Mouse (Mus musculus) hindlimb bud, embryonic 11.5 days (tissue): ENCODE data around the gene Pipox.

Experiments used
- DNase-seq: peaks from one replicate; pipeline ENCODE4 v3.0.0-alpha.2; 2012; ENCODE audit warnings: low read depth, low spot score; ENCODE audit errors: extremely low spot score

The Pipox gene

DNA sequence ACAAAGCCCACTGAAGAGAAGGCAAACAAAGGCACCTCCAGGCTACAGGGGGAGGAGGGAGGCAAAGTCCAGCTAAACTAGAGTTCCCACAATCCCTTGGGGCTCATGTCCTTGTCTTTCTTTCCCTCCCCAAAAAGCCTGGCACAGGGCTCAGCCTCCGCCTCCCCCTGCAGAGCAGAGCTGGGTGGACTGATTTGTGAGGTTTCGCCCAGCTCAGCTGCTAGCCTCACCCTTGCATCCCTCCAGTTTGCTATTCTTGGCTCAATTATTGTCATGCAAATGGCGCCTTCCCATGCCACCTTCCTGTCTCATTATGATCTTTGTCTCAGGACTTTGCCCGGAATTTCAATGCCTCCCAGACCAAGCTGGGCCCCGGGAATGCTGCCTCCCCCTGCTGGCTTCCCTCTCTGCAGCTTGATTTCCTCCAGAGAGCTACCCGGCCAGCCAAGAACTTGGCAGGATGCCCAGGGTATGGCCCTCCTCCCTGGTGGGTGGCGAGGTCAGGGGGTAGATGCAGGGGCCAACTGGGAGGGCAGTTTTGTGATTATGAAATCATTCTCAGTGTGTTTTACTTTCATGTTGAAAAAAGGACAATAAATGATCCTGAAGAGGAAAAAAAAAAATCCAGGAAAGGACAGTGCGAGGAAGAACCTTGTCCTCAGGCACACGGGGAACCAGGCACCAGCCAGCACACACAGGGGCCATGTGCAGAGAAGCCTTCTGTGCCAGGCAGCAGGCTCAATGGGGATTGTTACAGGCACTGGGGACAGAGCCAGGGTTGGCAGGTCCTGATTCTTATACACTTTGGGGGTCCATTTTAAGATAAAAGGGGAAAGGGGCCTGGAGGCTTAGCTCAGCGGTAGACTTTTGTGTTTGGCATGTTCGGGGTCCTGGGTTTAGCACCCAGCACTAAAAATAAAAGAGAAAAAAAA lies at the start of gene Pipox:
Pipox (minus strand) TSS at position 310 of the 932 bp plus-strand sequence.
- no peak for DNase-seq

DNA sequence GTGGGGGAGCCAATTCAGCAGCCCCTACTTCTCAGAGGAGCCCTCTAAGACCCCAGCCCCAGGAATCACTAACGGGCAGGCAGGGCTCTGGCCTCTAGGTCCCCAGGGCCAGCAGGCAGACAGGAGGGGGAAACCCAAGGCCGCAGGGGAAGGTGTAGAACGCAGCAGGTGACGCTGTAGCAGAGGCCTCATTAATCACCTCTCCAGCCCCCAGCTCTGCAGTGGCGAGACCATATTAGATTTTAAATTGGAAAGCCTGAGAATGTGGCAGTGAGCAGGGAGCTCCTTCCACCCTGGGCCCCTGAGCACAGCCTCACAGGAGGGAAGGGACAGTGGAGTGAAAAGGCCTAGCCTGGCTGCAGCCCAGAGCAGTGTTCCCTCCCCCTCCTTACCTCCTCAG lies 48.3 kb upstream of the Pipox start:
- DNase-seq: no peak

- no peak for DNase-seq
These were observed 43.9 kb upstream of the Pipox start for GRCm38 (mm10) chr11:77937649-77938410.

GRCm38 (mm10) chr11:77936846-77937245 lies 43.0 kb upstream of the Pipox start:
- no peak for DNase-seq

GRCm38 (mm10) chr11:77934568-77935311 lies 40.8 kb upstream of the Pipox start:
- no peak for DNase-seq

DNA sequence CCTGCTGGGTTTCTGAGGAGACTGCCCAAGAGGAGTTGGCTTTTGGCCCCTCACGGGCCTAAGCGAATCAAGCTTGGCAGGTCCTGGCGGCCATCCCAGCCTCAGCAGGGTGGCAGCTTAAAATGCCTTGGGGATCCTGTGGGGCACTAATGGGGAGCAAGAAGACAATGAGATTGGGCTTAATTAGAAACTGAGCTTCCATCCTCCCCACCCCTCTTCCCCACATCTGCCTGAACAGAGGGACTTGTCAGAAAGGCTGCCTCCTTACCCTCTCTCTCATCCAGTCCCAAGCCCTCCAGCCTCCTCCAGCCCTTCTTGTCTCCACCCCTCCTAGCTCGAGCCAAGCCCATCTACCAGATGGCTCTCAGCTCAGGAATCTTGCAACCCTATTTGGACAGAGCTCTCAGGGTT lies 40.2 kb upstream of the Pipox start:
- no peak for DNase-seq

DNA sequence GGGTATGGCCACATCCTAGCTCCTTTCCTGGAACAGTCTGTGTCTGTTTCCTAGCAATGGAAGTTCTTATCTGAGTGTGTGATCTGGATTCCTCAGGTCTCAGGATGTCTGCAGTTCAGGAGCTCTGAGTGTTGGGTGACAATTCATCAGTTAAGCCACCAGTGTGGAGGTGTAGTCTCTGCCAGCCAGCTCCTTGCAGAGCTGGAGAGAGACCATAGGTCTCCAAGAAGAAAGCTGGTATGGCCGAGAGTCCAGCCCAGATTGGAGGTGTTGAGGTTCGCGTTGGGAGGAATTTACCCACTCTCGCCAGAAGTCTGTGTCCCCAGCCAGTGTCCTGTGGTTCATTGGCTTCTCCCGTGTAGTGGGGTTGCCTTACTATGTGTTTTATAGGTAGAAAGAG lies 38.7 kb upstream of the Pipox start:
- no peak for DNase-seq

- DNase-seq: no peak
These were observed 37.9 kb upstream of the Pipox start for GRCm38 (mm10) chr11:77931541-77932433.

DNA sequence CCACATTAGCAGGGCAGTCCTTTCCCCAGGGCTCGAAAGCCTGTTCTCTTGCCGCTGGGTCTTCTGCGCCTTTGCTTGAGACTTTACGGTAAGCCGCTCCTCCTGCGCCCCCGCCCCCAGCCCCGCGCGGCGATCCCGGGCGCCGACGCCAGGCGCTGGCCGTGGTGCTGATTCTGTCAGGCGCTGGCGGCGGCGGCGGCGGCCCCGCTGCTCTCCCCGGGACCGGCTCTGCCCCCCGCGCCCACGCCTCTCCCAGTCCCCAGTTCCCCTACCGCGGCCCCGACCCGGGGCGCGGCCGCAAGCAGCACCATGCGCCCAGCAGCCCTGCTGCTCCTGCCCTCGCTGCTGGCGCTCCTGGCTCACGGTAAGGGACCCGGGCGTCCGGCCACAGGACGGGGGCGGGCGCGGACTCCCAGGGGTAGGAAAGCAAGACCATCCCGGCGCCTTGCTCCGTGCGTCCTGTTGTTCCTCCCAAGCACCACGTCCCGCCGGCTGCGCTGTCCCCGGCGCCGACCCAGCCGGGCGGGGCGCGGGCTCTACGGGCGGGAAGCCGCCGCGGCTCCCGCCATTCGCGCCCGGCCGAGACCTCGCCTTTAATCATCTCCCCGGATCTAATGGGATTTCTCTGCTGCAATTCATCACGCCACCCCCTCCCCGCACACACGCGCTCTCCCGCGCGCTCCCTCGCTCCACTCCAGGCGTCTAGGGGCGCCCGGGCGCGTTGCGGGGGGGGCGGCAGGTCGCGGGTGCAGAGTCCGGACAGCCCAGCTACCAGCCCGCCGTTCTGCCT lies 37.0 kb upstream of the Pipox start, which contains the start of gene Sez6:
Sez6 (plus strand) TSS at position 50 of the 790 bp plus-strand sequence.
- no peak for DNase-seq

DNA sequence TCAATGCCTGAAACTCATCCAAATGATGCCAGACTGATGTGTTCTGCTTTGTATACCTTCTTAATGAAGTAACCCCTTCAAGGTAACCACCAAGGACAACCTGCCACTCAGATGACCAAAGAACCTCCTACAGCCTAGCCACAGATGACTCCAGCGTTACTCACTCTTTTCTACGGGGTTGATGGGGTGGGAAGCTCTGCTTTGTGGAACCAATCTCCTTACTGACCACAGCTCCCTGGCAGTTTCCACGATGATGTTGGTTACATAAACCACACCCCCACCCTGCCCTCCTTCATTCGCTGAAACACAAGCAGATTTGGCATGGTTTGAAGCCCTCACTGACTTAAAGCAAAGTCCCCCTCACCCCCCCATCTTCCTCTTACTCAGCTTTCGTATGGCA lies 33.9 kb upstream of the Pipox start:
- no peak for DNase-seq

DNA sequence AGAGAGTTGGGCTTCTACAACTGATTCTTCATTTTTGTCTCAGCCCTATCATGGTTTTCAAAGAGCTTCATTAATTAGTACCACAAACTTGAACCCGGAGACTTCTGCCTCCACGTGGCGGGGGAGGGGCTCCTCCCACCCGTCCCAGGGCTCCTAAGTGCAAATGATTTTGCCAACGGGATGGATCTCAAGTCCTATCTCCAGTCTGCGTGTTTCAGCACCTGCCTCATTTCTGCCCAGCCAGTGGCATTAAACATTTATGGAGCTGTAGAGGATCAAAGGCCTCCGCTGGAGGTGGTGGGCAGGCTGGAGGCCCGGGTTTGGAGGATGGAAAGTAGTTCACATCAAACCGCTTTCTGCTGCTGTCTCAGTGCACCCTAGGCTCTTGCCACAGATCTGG lies 32.8 kb upstream of the Pipox start:
- DNase-seq: no peak

GRCm38 (mm10) chr11:77925836-77926657 lies 32.2 kb upstream of the Pipox start:
- no peak for DNase-seq

GRCm38 (mm10) chr11:77923285-77923684 lies 29.4 kb upstream of the Pipox start:
- no peak for DNase-seq

- no peak for DNase-seq
These were observed 23.3 kb upstream of the Pipox start for GRCm38 (mm10) chr11:77917166-77917565.

DNA sequence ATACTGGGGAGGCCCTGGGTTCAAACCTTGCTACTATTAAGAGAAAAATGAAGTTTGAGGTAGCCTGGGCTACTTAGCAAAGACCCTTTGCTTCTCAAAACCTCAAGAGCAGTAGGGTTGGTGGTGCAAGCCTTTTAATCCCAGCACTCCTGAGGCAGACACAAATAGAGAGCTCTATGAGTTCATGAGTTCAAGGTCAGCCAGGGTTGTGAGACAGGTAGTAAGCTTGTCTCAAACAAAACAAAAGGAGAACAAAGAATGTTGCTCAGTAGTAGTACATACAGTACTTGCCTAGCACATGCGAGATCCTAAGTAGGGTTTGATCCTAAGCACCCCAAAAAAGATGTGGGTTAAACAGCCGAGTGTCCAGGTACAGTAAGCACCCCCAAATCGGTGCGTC lies 22.8 kb upstream of the Pipox start:
- no peak for DNase-seq

DNA sequence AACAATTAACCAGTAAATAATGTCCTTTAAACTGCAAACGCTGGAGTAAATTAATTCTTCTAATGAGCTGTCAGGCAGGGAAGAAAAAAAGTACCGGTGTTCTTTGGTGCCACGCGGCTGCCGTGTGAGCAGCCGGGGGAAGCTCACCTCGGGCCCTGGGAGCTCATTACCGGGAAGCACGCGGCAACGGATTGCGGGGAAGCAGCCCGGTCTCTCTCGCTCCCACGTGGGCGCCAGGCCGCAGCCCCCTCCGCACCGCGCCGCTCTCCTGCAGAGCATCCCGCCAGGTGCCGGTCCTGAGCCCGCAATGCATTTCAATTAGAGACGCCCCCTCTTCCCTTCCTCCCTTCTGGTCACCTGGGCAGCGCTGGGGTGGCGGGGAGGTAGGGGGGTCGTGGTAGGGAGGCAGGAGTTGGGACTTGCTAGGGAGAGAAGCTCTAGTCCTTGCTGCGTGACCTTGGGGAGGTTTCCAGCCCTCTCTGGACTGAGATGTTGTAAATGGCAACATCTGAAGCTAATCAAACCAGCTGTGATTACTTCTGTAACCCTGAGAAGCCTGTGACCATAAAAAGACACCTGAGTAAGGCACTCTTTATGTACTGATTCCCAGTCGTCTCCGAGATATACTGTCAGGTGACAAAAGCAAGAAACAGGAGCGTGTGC lies 20.8 kb upstream of the Pipox start:
- no peak for DNase-seq

GRCm38 (mm10) chr11:77913505-77913904 lies 19.6 kb upstream of the Pipox start:
- DNase-seq: no peak

GRCm38 (mm10) chr11:77909776-77910175 lies 15.9 kb upstream of the Pipox start:
- no peak for DNase-seq
